ENCODE assay signal across 9 mouse cellular contexts in genomic region chr11:31362330-31362729, GRCm38 (mm10). TPM values are rescaled to one million over a fixed set of nuclear protein-coding genes. Genes with fewer than 3 reads are reported as not detected.
DNase-seq lines count a peak whose midpoint lies in the region; ATAC-seq and TF ChIP-seq lines count a peak whose summit lies in the region.
"Had no signal": no experiment of that assay in that cellular context is flagged by ENCODE, and none has a peak within 500 bp of the region (broad histone marks: within the 10 kb centered on the region; RNA-seq: fewer than 3 reads in every experiment).

No protein-coding gene starts in this region.

- H3K4me2 ChIP-seq in heart, embryonic 14.5 days (ENCODE audit: low read length): no peak overlapping the region
- H3K4me2 ChIP-seq in lung, postnatal 0 days (replicated peaks; ENCODE audit: low read depth, low read length): no peak overlapping the region

- intact Hi-C loops in left cerebral cortex, adult 2 months (cut with DNase I): no loop called here

- H3K36me3 ChIP-seq in heart, embryonic 14.5 days (ENCODE audit: control insufficient read depth, insufficient read depth, low read length): peaks cover 12% of the 10 kb centered on the region
- no peaks in the 10 kb centered on the region for H3K36me3 ChIP-seq in lung, postnatal 0 days (ENCODE audit: insufficient read depth, low read length)

- H3K27ac ChIP-seq in left cerebral cortex, adult 2 months: no peak overlapping the region
- no peak overlapping the region for H3K27ac ChIP-seq in heart, embryonic 14.5 days (replicated peaks in 1 of 2; ENCODE audit: control insufficient read depth in 1 of 2, insufficient read depth in 1 of 2, low read depth in 2 of 2, low read length in 2 of 2)
- H3K27ac ChIP-seq in lung, postnatal 0 days (ENCODE audit: low read length): no peak overlapping the region

- H3K4me3 ChIP-seq in left cerebral cortex, adult 2 months: no peak overlapping the region
- no peak overlapping the region for H3K4me3 ChIP-seq in heart, embryonic 14.5 days (ENCODE audit: control insufficient read depth in 1 of 2, insufficient read depth in 1 of 2, low read depth in 1 of 2, low read length in 2 of 2)
- H3K4me3 ChIP-seq in lung, postnatal 0 days (ENCODE audit: low read depth, low read length): no peak overlapping the region

- DNase-seq in embryo, embryonic 10 days (ENCODE audit: low spot score): peak; percentile 2
- no peak for DNase-seq in embryo, embryonic 9.5 days (ENCODE audit: extremely low spot score)
- peak; percentile 5 to 7 for DNase-seq in left cerebral cortex, adult 2 months (ENCODE audit: extremely low spot score in 1 of 2, low spot score in 2 of 2)
- DNase-seq in left cerebral cortex, adult 9 months (ENCODE audit: low spot score in 2 of 2): no peak
- peak; percentile 48 for DNase-seq in lung, postnatal 0 days (ENCODE audit: low spot score)
- no peak for DNase-seq in T-cell, adult 2 months (ENCODE audit: low spot score)
- DNase-seq in thymus, postnatal 36 days: no peak

- no peak overlapping the region for H3K9ac ChIP-seq in heart, embryonic 14.5 days (ENCODE audit: low read length)
- no peak overlapping the region for H3K9ac ChIP-seq in lung, postnatal 0 days (replicated peaks; ENCODE audit: low read depth)

- peak; percentile 82 for ATAC-seq in heart, embryonic 14.5 days (ENCODE audit: insufficient number of reproducible peaks, insufficient read depth, low FRiP score, low read depth)
- ATAC-seq in lung, postnatal 0 days: peak; percentile 62
- ATAC-seq: inflammation-experienced regulatory T-cells, adult 6 months had no signal

- H3K9me3 ChIP-seq in heart, embryonic 14.5 days (ENCODE audit: control insufficient read depth, low read length): no peaks in the 10 kb centered on the region
- no peaks in the 10 kb centered on the region for H3K9me3 ChIP-seq in lung, postnatal 0 days (ENCODE audit: low read length)

- WGBS in heart, embryonic 14.5 days: 42% methylated on average over 3 of the region's 3 CpGs
- 57% methylated on average over 3 of the region's 3 CpGs for WGBS in lung, postnatal 0 days

- peaks cover 5% of the 10 kb centered on the region; the same call in 1 of the 2 replicates for H3K27me3 ChIP-seq in heart, embryonic 14.5 days (ENCODE audit: control insufficient read depth, insufficient read depth, low read length)
- no peaks in the 10 kb centered on the region for H3K27me3 ChIP-seq in lung, postnatal 0 days (replicated peaks; ENCODE audit: insufficient read depth, low read length)

- H3K4me1 ChIP-seq in heart, embryonic 14.5 days (ENCODE audit: control insufficient read depth in 2 of 2, insufficient read depth in 2 of 2, low read length in 2 of 2): peaks cover 8 to 13% of the 10 kb centered on the region in 2 experiments; a peak in 3 of 4 replicates
- no peaks in the 10 kb centered on the region for H3K4me1 ChIP-seq in lung, postnatal 0 days (ENCODE audit: insufficient read depth, low read depth, low read length)

- no peak for TF ChIP-seq EP300 in lung, postnatal 0 days (IDR thresholded peaks at IDR 0.05)

- no peak for TF ChIP-seq CTCF in left cerebral cortex, adult 2 months (IDR thresholded peaks at IDR 0.05)
- TF ChIP-seq CTCF in lung, postnatal 0 days (IDR thresholded peaks at IDR 0.05): no peak

RNA-seq across cellular contexts. Expression of gene Stc2, which starts 7.5 kb away (rescaled TPM):
- 1 to 10 TPM; 1.2 to 2.0 TPM for total RNA-seq in left cerebral cortex, adult 2 months (2021)
- polyA plus RNA-seq in heart, embryonic 14.5 days (2014; fragmentation: Nextera tagmentation; extraction: Ambion mirVana): 1.7 and 2.5 TPM in 2 replicates
- 0.66 and 0.93 TPM in 2 replicates for polyA plus RNA-seq in lung, postnatal 0 days (2015; fragmentation: Nextera tagmentation; extraction: Ambion mirVana)

Comparison
In these comparisons a context has a peak if more than half of its experiments do, and no peak if none do; other contexts are left out.
1. DNase-seq: peak in embryo, embryonic 10 days (single experiment), left cerebral cortex, adult 2 months (2 of 2) and lung, postnatal 0 days (single experiment); none in embryo, embryonic 9.5 days (single experiment), left cerebral cortex, adult 9 months (0 of 2), T-cell, adult 2 months (single experiment) and thymus, postnatal 36 days (0 of 2).